Mouse (Mus musculus) T-cell, adult 2 months (primary cell): ENCODE data around the gene Olfr18.
"Not testable (repeated sequence)": the region's sequence is repeated elsewhere in the genome, so short reads cannot be mapped to it uniquely, and the experiment has no call there.

Source experiments
- DNase-seq: peaks from one replicate; pipeline ENCODE4 v3.0.0; 2022; ENCODE audit warnings: low spot score

Gene Olfr18

GRCm38 (mm10) chr9:20335994-20336393 lies at the start of gene Olfr18:
TSS of gene Olfr18 (minus strand) at chr9:20336094.
- no peak for DNase-seq

- DNase-seq = no peak
These were observed 49.4 kb upstream of the Olfr18 start for GRCm38 (mm10) chr9:20385343-20385703.

- peak; percentile 92 for DNase-seq
These were observed 48.8 kb upstream of the Olfr18 start, which contains the start of gene Zfp560 for GRCm38 (mm10) chr9:20384532-20385342. TSS of gene Zfp560 (minus strand) at chr9:20385177.

GRCm38 (mm10) chr9:20383659-20384058 lies 47.8 kb upstream of the Olfr18 start:
- no peak for DNase-seq

GRCm38 (mm10) chr9:20374712-20375111 lies 38.8 kb upstream of the Olfr18 start:
- no peak for DNase-seq

- no peak for DNase-seq
These were observed 31.4 kb upstream of the Olfr18 start for GRCm38 (mm10) chr9:20367311-20367710.

- DNase-seq = no peak
These were observed 12.6 kb upstream of the Olfr18 start for GRCm38 (mm10) chr9:20348501-20348900.

GRCm38 (mm10) chr9:20298232-20298631 lies 37.7 kb downstream of the Olfr18 start, which contains the start of gene Olfr873:
TSS of gene Olfr873 (plus strand) at chr9:20298532.
- no peak for DNase-seq

- not testable (repeated sequence) for DNase-seq
These were observed 40.3 kb downstream of the Olfr18 start for GRCm38 (mm10) chr9:20295562-20295961.

- DNase-seq = no peak
These were observed 53.8 kb downstream of the Olfr18 start, which contains the start of gene Olfr39 for GRCm38 (mm10) chr9:20282051-20282450. TSS of gene Olfr39 (plus strand) at chr9:20282351.
